Mouse (Mus musculus): ENCODE measurements around the gene Lyrm9. TPM values are rescaled to one million over a fixed set of nuclear protein-coding genes. Genes with fewer than 3 reads are reported as not detected.

The Lyrm9 gene
- polyA plus RNA-seq, 1 experiment from 2014 or later, result 12.9 TPM

GRCm38 (mm10) chr11:78820337-78821000 is 5.9 kb upstream of the Lyrm9 start:
- DNase-seq, result no peak
- no peaks in the 10 kb centered on the region for H3K27me3 ChIP-seq (ENCODE audit: insufficient read depth, low read length)
- H3K36me3 ChIP-seq (replicated peaks; ENCODE audit: insufficient read depth, low read length), result no peaks in the 10 kb centered on the region
- no peaks in the 10 kb centered on the region for H3K9me3 ChIP-seq (ENCODE audit: low read length)
- ATAC-seq, result no peak
- H3K4me3 ChIP-seq (ENCODE audit: low read depth, low read length), result no peak overlapping the region
- TF ChIP-seq CTCF (IDR thresholded peaks at IDR 0.05; ENCODE audit: low read depth), result no peak
- TF ChIP-seq EP300 (IDR thresholded peaks at IDR 0.05; ENCODE audit: low read depth), result no peak
- no peak overlapping the region for H3K27ac ChIP-seq (ENCODE audit: low read depth)
- WGBS (ENCODE audit: insufficient replicate concordance), result 48% methylated on average over 12 of the region's 12 CpGs
- no peaks in the 10 kb centered on the region; the same call in none of the 2 replicates for H3K4me1 ChIP-seq (ENCODE audit: insufficient read depth)
- no peak overlapping the region for H3K4me2 ChIP-seq (ENCODE audit: low read depth, low read length)
- H3K9ac ChIP-seq (replicated peaks), result no peak overlapping the region

- DNase-seq (peak; percentile 74), ATAC-seq (peak; percentile 68)
- 35% methylated on average over 13 of the region's 13 CpGs for WGBS (ENCODE audit: insufficient replicate concordance)
Measured at GRCm38 (mm10) chr11:78822792-78823498, 3.4 kb upstream of the Lyrm9 start.

GRCm38 (mm10) chr11:78827546-78827945 is 1.2 kb downstream of the Lyrm9 start:
- DNase-seq, result no peak
- no peak for TF ChIP-seq CTCF (IDR thresholded peaks at IDR 0.05; ENCODE audit: low read depth)
- no peak for TF ChIP-seq EP300 (IDR thresholded peaks at IDR 0.05; ENCODE audit: low read depth)
- H3K4me3 ChIP-seq (ENCODE audit: low read depth, low read length), result no peak overlapping the region
- 57% methylated on average over 7 of the region's 7 CpGs for WGBS (ENCODE audit: insufficient replicate concordance)
- H3K9me3 ChIP-seq (ENCODE audit: low read length), result no peaks in the 10 kb centered on the region
- no peaks in the 10 kb centered on the region for H3K36me3 ChIP-seq (replicated peaks; ENCODE audit: insufficient read depth, low read length)
- no peak overlapping the region for H3K9ac ChIP-seq (replicated peaks)
- no peak for ATAC-seq
- H3K27me3 ChIP-seq (ENCODE audit: insufficient read depth, low read length), result no peaks in the 10 kb centered on the region
- H3K4me1 ChIP-seq (ENCODE audit: insufficient read depth), result peaks cover 30% of the 10 kb centered on the region
- peak overlapping the region; percentile 87 for H3K4me2 ChIP-seq (ENCODE audit: low read depth, low read length)
- H3K27ac ChIP-seq (ENCODE audit: low read depth), result no peak overlapping the region

More at GRCm38 (mm10) chr11:78822792-78823498, 3.4 kb upstream of the Lyrm9 start:
- TF ChIP-seq EP300 (IDR thresholded peaks at IDR 0.05; ENCODE audit: low read depth), result no peak; the same call in 1 of the 2 replicates
- peak; percentile 79 for TF ChIP-seq CTCF (IDR thresholded peaks at IDR 0.05; ENCODE audit: low read depth)
- Histone ChIP-seq H3K9ac (replicated peaks) (no peak overlapping the region), H3K4me2 (ENCODE audit: low read depth, low read length) (no peak overlapping the region), H3K4me3 (ENCODE audit: low read depth, low read length) (no peak overlapping the region), H3K27me3 (ENCODE audit: insufficient read depth, low read length) (no peaks in the 10 kb centered on the region), H3K9me3 (ENCODE audit: low read length) (no peaks in the 10 kb centered on the region), H3K4me1 (ENCODE audit: insufficient read depth) (peaks cover 5% of the 10 kb centered on the region), H3K36me3 (replicated peaks; ENCODE audit: insufficient read depth, low read length) (no peaks in the 10 kb centered on the region), H3K27ac (ENCODE audit: low read depth) (peak overlapping the region; percentile 22; the same call in 1 of the 2 replicates)

- 45% methylated on average over 2 of the region's 2 CpGs for WGBS (ENCODE audit: insufficient replicate concordance)
- no peaks in the 10 kb centered on the region for H3K36me3 ChIP-seq (replicated peaks; ENCODE audit: insufficient read depth, low read length)
- no peak for ATAC-seq
- H3K4me2 ChIP-seq (ENCODE audit: low read depth, low read length), result no peak overlapping the region
- H3K9me3 ChIP-seq (ENCODE audit: low read length), result no peaks in the 10 kb centered on the region
- H3K27me3 ChIP-seq (ENCODE audit: insufficient read depth, low read length), result no peaks in the 10 kb centered on the region
- no peak overlapping the region for H3K27ac ChIP-seq (ENCODE audit: low read depth)
- no peak overlapping the region for H3K9ac ChIP-seq (replicated peaks)
- H3K4me1 ChIP-seq (ENCODE audit: insufficient read depth), result peaks cover 35% of the 10 kb centered on the region
- no peak overlapping the region for H3K4me3 ChIP-seq (ENCODE audit: low read depth, low read length)
- no peak for TF ChIP-seq EP300 (IDR thresholded peaks at IDR 0.05; ENCODE audit: low read depth)
- TF ChIP-seq CTCF (IDR thresholded peaks at IDR 0.05; ENCODE audit: low read depth), result peak; percentile 62
- DNase-seq, result no peak
Measured at GRCm38 (mm10) chr11:78828386-78828785, 2.0 kb downstream of the Lyrm9 start.

- no peak overlapping the region for H3K9ac ChIP-seq (replicated peaks)
Measured at GRCm38 (mm10) chr11:78829373-78829772, 3.0 kb downstream of the Lyrm9 start.

GRCm38 (mm10) chr11:78830180-78830579 is 3.8 kb downstream of the Lyrm9 start:
- TF ChIP-seq EP300 (IDR thresholded peaks at IDR 0.05; ENCODE audit: low read depth) (no peak), CTCF (IDR thresholded peaks at IDR 0.05; ENCODE audit: low read depth) (no peak)
- H3K4me1 ChIP-seq (ENCODE audit: insufficient read depth), result peaks cover 41% of the 10 kb centered on the region
- H3K9me3 ChIP-seq (ENCODE audit: low read length), result no peaks in the 10 kb centered on the region
- no peaks in the 10 kb centered on the region for H3K27me3 ChIP-seq (ENCODE audit: insufficient read depth, low read length)
- no peak overlapping the region for H3K4me2 ChIP-seq (ENCODE audit: low read depth, low read length)
- ATAC-seq (no peak), DNase-seq (no peak)
- H3K4me3 ChIP-seq (ENCODE audit: low read depth, low read length), result no peak overlapping the region
- H3K36me3 ChIP-seq (replicated peaks; ENCODE audit: insufficient read depth, low read length), result no peaks in the 10 kb centered on the region
- H3K9ac ChIP-seq (replicated peaks), result no peak overlapping the region
- no peak overlapping the region for H3K27ac ChIP-seq (ENCODE audit: low read depth)
- WGBS (ENCODE audit: insufficient replicate concordance), result 32% methylated on average over 8 of the region's 8 CpGs

More at GRCm38 (mm10) chr11:78829373-78829772, 3.0 kb downstream of the Lyrm9 start:
- no peaks in the 10 kb centered on the region for H3K36me3 ChIP-seq (replicated peaks; ENCODE audit: insufficient read depth, low read length)
- H3K4me3 ChIP-seq (ENCODE audit: low read depth, low read length), result no peak overlapping the region
- H3K9me3 ChIP-seq (ENCODE audit: low read length), result no peaks in the 10 kb centered on the region
- no peak overlapping the region for H3K27ac ChIP-seq (ENCODE audit: low read depth)
- 79% methylated on average over 6 of the region's 6 CpGs for WGBS (ENCODE audit: insufficient replicate concordance)
- no peak overlapping the region for H3K4me2 ChIP-seq (ENCODE audit: low read depth, low read length)
- H3K27me3 ChIP-seq (ENCODE audit: insufficient read depth, low read length), result no peaks in the 10 kb centered on the region
- TF ChIP-seq CTCF (IDR thresholded peaks at IDR 0.05; ENCODE audit: low read depth) (no peak), EP300 (IDR thresholded peaks at IDR 0.05; ENCODE audit: low read depth) (no peak)
- H3K4me1 ChIP-seq (ENCODE audit: insufficient read depth), result peaks cover 41% of the 10 kb centered on the region
- ATAC-seq (no peak), DNase-seq (no peak)
